Mouse (Mus musculus) layer of hippocampus, adult 8-10 months (tissue): ENCODE results near the gene Zfand2b. TPM values are rescaled to one million over a fixed set of nuclear protein-coding genes. Genes with fewer than 3 reads are reported as not detected.

Experiments
- DNase-seq, 2 experiments: peaks; one replicate each; pipeline ENCODE4 v3.0.0; 2022; ENCODE audit warnings: low spot score in 2 of 2
- microRNA-seq, 2 experiments: library from miRNA; unstranded; fragments of <30 nt; microRNA quantifications; one replicate each; pipeline ENCODE4 v1.2.0; 2022
- total RNA-seq, 4 experiments: library from RNA; stranded (reverse); gene quantifications; 2 replicates each; pipeline ENCODE4 v1.2.4; 2022

Gene Zfand2b
- total RNA-seq, 4 experiments from 2014 or later = 26.5 to 37.4 (median 32.4) TPM

DNA sequence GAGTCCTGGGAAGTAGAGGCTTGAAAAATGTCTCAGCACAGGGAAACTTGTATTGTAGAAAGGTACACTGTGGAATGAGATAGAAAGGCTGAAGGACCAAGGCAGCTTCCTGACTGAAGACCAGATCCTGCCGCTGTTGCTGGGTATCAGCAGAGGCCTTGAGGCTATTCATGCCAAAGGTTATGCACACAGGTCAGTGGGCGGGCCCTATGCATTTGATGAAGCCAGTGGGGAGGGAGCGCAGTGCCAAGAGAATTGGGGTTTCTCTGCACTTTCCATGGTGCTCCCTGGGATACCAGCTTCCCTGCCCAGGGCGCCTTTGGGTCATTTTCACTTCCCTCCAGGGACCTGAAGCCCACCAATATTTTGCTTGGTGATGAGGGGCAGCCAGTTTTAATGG lies 44.1 kb downstream of the Zfand2b start:
- DNase-seq = no peak

DNA sequence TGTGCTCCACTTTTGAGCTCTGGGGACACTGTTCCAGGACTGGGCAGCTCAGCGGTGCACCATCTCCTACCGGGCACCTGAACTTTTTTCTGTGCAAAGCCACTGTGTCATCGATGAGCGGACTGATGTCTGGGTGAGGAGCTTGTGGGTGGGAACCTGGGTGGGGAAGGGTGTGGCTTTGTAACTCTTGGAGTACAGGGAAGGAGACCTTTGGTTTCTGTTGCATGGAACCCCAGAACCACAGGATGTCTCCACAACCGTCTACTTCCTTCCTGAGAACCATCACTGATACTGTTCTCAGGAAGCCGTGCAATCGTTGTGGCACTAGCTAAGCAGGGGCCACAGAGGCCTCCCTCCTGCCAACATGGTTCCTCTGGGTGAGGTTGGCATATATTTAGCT lies 44.6 kb downstream of the Zfand2b start:
- no peak for DNase-seq

DNA sequence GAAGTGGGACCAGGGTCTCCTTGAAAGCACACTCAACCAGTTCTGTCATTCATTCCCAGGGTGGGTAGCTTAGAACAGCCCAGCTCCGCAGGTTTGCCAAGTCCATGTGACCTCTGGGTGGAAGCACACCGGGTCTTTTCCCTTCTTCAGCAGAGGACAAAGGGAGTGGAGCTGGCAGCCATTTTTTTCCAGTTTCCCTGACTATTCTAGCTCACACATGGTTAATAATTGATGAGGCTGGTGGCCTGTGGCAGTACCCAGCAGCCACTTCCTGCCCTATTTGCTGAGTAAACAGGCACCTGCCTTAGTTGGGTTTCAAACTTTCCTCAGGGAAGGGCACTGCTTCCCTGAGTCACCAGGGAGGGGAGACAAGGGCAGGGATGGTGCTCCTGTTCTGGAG lies 46.0 kb downstream of the Zfand2b start:
- DNase-seq = peak in 1 of 2 experiments; percentile 23

DNA sequence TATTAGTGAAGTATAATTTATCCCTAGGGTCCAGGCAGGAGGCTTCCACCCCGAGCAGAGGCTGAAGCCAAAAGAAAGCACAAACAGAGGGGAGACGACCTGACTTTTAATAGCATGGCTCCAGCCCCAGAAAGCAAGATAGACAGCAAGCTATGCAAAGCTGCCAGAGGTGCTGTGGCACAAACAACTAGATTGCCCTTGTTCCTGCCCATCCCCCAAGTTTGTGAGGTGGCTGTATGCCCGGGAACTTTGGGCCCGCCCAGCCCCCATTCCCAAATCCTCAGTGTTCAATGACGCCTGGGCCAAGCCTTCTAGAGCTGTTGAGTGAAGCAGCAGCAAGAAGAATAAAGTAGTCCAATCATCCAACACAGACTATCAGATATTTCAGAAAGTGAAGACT lies 46.4 kb downstream of the Zfand2b start:
- DNase-seq = peak; percentile 76 to 81

DNA sequence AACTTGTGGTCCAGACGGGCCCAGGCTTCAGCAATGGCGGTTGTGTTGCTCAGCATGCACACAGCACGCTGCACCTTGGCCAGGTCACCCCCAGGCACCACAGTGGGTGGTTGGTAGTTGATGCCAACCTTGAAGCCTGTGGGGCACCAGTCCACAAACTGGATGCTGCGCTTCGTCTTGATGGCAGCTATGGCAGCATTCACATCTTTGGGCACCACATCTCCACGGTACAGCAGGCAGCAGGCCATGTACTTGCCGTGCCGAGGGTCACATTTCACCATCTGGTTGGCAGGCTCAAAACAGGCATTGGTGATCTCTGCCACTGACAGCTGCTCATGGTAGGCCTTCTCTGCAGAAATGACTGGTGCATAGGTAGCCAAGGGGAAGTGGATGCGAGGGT lies 47.3 kb downstream of the Zfand2b start:
- peak in 1 of 2 experiments; percentile 23 for DNase-seq

DNA sequence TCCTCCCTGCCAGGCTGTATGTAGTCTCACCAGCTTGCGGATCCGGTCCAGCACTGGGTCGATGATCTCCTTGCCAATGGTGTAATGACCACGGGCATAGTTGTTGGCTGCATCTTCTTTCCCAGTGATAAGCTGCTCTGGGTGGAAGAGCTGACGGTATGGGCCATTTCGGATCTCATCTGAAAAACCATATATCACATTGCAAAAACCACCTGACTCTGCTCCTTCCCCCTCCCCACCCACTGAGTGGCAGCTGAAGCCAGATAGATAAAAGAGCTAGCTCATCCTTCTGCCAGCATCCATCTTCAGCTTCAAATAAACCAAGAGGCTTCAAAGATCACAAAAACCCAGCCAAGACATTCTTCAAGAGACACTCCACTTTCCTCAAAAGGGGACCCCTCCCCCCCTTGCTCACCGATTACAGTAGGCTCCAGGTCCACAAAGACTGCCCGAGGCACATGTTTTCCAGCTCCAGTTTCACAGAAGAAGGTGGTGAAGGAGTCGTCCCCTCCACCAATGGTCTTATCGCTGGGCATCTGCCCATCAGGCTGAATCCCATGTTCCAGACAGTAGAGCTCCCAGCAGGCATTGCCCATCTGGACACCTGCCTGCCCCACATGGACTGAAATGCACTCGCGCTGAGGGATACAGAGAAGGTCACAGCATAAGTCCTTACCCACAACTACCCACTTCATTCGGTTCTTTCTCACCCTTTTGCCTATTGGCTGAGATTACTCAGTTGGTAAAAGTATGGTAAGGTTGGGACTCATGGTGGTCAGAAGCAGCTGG lies 48.5 kb downstream of the Zfand2b start:
- DNase-seq = peak in 1 of 2 experiments; percentile 12

DNA sequence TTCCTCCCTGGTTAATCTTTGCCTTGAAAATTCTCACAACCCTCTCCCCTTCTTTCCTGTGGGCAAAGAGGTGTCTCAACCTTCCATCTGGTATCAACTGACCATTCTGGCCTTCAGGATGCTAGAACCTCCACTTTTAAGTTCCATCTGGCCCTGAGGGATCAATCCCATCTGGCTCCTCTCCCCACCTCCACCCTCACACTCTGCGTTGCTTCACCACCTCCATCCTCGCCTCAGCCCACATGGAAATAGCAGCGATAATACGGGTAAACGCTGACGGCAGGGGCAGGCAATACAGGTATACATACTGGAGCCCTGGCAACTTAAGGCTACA lies 49.4 kb downstream of the Zfand2b start:
- DNase-seq = peak in 1 of 2 experiments; percentile 38

DNA sequence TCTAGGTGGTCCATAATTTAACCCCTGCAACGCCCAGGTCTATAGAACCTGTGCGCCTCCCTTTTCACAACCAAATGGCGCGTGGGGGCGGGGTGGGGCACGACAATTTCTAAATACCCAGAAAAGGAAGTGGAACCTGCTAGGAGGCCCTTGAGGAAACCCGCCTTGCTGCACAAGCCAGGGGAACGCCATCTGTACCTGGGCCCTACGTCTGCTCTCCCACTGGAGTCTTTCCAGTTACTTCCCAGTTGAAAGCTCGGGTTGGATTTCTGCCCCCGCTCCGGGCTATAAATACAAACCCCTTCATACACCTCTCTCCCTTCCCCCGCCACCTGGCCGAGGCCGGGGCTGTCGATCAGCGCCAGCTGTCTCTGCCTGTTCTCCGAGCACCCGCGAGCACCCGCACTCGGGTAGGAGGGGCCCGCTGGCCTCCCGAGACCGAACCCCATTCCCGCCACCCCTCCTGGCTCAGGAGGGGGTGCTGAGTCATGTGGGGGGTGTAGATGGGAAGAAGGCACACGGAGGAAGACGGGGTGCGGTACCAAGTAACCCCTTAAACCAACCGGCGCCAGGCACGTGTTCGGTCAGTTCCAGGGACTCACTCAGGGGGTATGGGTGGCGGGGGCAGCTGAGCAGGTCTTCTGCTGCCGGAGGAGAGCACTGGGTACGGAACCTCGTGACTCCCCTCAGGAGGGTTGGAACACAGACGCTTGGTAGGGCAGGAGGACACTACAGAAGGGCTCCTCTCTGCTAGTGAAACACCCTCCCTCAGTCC lies 50.0 kb downstream of the Zfand2b start:
- DNase-seq = peak; percentile 67 to 73

DNA sequence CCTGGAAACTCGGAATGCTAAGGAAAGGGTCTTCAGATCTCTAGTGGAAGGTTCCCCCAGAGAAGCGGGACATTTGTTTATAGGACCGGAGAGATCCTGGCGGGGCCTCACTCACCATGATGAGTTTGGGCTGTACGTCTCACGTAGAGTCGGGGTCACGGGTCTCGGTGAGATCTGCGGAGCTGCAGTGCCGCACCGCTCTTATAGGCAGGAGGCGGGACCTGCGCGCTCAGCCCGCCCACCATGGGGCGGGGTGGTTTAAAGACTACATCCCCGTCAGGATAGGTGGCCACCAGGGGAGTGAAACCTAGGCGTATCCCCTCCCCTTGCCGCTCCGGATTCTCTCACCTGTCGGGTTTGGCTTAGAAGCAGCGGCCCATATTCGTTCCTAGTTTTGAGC lies 50.6 kb downstream of the Zfand2b start:
- DNase-seq = peak; percentile 88 to 92

DNA sequence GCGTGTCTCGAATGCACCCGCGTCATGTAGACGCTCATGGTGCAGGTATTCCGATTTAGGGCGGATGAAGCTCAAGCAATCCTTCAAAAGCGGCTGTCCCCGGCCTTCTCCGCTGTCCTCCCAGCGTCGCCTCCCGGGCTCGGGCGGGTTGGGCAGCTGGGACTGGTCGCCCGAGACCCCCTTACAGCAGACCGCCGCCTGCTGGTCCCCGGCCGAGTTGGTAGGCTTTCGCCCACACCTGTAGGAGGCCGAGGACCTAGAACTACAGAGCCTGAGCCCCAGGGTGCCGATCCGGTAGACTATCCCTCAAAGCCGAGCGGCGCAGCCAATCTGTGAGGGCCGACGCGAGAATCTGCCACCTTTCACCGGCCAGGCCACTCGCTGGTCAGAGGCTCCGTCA lies 51.1 kb downstream of the Zfand2b start, which contains the start of gene Tuba4a:
TSS of gene Tuba4a (minus strand) at position 335 of the 400 bp plus-strand sequence.
- peak in 1 of 2 experiments; percentile 22 for DNase-seq

Small RNAs within 50 kb of the gene (microRNA-seq; reads per million reads assigned to microRNA genes)
- 0 reads per million in 2 experiments for gene Gm27943

Other genes with a start within 250 kb of the Zfand2b start
- gene Cfap65, start 233.0 kb upstream of the Zfand2b start, total RNA-seq = 1 to 10 TPM; 3.3 to 4.6 (median 3.6) TPM
- under 1 TPM in 3 of 4 experiments, not detected in 1; 0.20 to 0.37 (median 0.32) TPM for gene Ihh, start 217.0 kb upstream of the Zfand2b start, total RNA-seq
- 1 to 10 TPM; 1.7 to 2.7 (median 2.1) TPM for gene Nhej1, start 43.4 kb upstream of the Zfand2b start, total RNA-seq
- under 1 TPM in 3 of 4 experiments, not detected in 1; 0.22 to 0.45 (median 0.35) TPM for gene Slc23a3, start 34.8 kb upstream of the Zfand2b start, total RNA-seq
- gene Cnppd1, start 25.9 kb upstream of the Zfand2b start, total RNA-seq = 10 to 100 TPM; 33.6 to 36.1 (median 35.3) TPM
- gene Retreg2, start 25.9 kb upstream of the Zfand2b start, total RNA-seq = 100 to 1,000 TPM; 167 to 182 (median 171) TPM
- gene Abcb6, start 11.7 kb downstream of the Zfand2b start, total RNA-seq = 10 to 100 TPM; 23.6 to 32.0 (median 26.2) TPM
- gene Ankzf1, start 23.5 kb downstream of the Zfand2b start, total RNA-seq = 10 to 100 TPM; 25.5 to 38.5 (median 31.3) TPM
- 100 to 1,000 TPM in 2 of 4 experiments, 10 to 100 TPM in 2; 97.6 to 119 (median 105) TPM for gene Atg9a, start 23.6 kb downstream of the Zfand2b start, total RNA-seq
- 10 to 100 TPM; 14.1 to 22.4 (median 18.5) TPM for gene Glb1l, start 42.2 kb downstream of the Zfand2b start, total RNA-seq
- 10 to 100 TPM; 78.7 to 88.5 (median 84.5) TPM for gene Stk16, start 42.2 kb downstream of the Zfand2b start, total RNA-seq
- 100 to 1,000 TPM; 488 to 539 (median 494) TPM for gene Tuba4a, start 51.2 kb downstream of the Zfand2b start, total RNA-seq
- not detected for gene A630095N17Rik, start 63.5 kb downstream of the Zfand2b start, total RNA-seq
- 100 to 1,000 TPM in 1 of 4 experiments, 10 to 100 TPM in 3; 83.1 to 108 (median 93.1) TPM for gene Dnajb2, start 67.8 kb downstream of the Zfand2b start, total RNA-seq
- 100 to 1,000 TPM; 360 to 457 (median 395) TPM for gene Ptprn, start 95.9 kb downstream of the Zfand2b start, total RNA-seq
- gene Resp18, start 109.8 kb downstream of the Zfand2b start, total RNA-seq = 100 to 1,000 TPM; 102 to 169 (median 125) TPM
- 10 to 100 TPM; 41.2 to 49.8 (median 45.4) TPM for gene Dnpep, start 149.3 kb downstream of the Zfand2b start, total RNA-seq
- 1 to 10 TPM in 3 of 4 experiments, under 1 TPM in 1; 0.60 to 1.9 (median 1.5) TPM for gene Des, start 191.7 kb downstream of the Zfand2b start, total RNA-seq
- gene Speg, start 206.7 kb downstream of the Zfand2b start, total RNA-seq = 100 to 1,000 TPM; 168 to 185 (median 182) TPM